Mouse (Mus musculus) limb, embryonic 11.5 days (tissue): Measurements from ENCODE around the gene Parp11. TPM values are rescaled to one million over a fixed set of nuclear protein-coding genes. Genes with fewer than 3 reads are reported as not detected.
"Not testable (repeated sequence)": the region's sequence is repeated elsewhere in the genome, so short reads cannot be mapped to it uniquely, and the experiment has no call there.

Experiments used
- ATAC-seq: fragments of 200-750 bp; cut with Nextera tagmentation; 2 replicates; pipeline ENCODE4 v1.8.0; 2017; ENCODE audit warnings: low read depth; ENCODE audit not compliant: insufficient number of reproducible peaks, low FRiP score, low TSS enrichment
- DNase-seq: peaks from one replicate; pipeline ENCODE4 v3.0.0-alpha.2; 2015; ENCODE audit warnings: low spot score
- H3K27ac ChIP-seq: fragments of 300-500 bp; sonication (generic); replicated peaks from 2 replicates; pipeline ENCODE4 v1.5.1; 2014; ENCODE audit warnings: low read depth, mild to moderate bottlenecking, low read length
- H3K27me3 ChIP-seq: fragments of 300-500 bp; sonication (generic); 2 replicates; pipeline ENCODE4 v1.6.1; 2014; ENCODE audit warnings: mild to moderate bottlenecking, low read length, mixed read lengths; ENCODE audit not compliant: control insufficient read depth, insufficient read depth
- H3K36me3 ChIP-seq: fragments of 300-500 bp; sonication (generic); 2 replicates; pipeline ENCODE4 v1.6.1; 2014; ENCODE audit warnings: mild to moderate bottlenecking, low read length, moderate library complexity, mixed read lengths; ENCODE audit not compliant: control insufficient read depth, insufficient read depth
- H3K4me1 ChIP-seq: fragments of 300-500 bp; sonication (generic); 2 replicates; pipeline ENCODE4 v1.6.1; 2014; ENCODE audit warnings: low read length, mixed read lengths; ENCODE audit not compliant: control insufficient read depth, insufficient read depth
- H3K4me2 ChIP-seq: fragments of 300-500 bp; sonication (generic); 2 replicates; pipeline ENCODE4 v1.6.1; 2014; ENCODE audit warnings: low read depth, mild to moderate bottlenecking, moderate library complexity; ENCODE audit not compliant: severe bottlenecking
- H3K4me3 ChIP-seq: fragments of 300-500 bp; sonication (generic); 2 replicates; pipeline ENCODE4 v1.5.1; 2014; ENCODE audit warnings: low read depth, low read length
- H3K9ac ChIP-seq: fragments of 300-500 bp; sonication (generic); 2 replicates; pipeline ENCODE4 v1.6.1; 2014; ENCODE audit warnings: mild to moderate bottlenecking, low read length
- H3K9me3 ChIP-seq: fragments of 300-500 bp; sonication (generic); 2 replicates; pipeline ENCODE4 v1.6.1; 2016; ENCODE audit warnings: low read length; ENCODE audit not compliant: control insufficient read depth
- WGBS: fragments of 180-500 bp; shearing (Covaris S2); extraction: QIAGEN DNeasy Blood & Tissue Kit; methylation state at CpG from one replicate; pipeline ENCODE4 v1.1.7; 2014; 5-methylcytosine and 5-hydroxymethylcytosine counted together
- polyA plus RNA-seq: library from polyadenylated mRNA; unstranded; fragments of >200 nt; fragmentation: Nextera tagmentation; extraction: Ambion mirVana; gene quantifications from 2 replicates; pipeline ENCODE4 v1.2.1, GENCODE M21; 2014

Gene Parp11
- polyA plus RNA-seq, 1 experiment from 2014 or later = 34.4 TPM

- H3K4me3 ChIP-seq, DNase-seq, H3K27me3 ChIP-seq, H3K9me3 ChIP-seq, H3K9ac ChIP-seq, H3K4me1 ChIP-seq, H3K4me2 ChIP-seq, H3K27ac ChIP-seq, H3K36me3 ChIP-seq, ATAC-seq: not testable (repeated sequence)
- 84% methylated on average over 6 of the region's 12 CpGs for WGBS
Measured at GRCm38 (mm10) chr6:127513776-127514175, 67.1 kb downstream of the Parp11 start.

GRCm38 (mm10) chr6:127521176-127521575, 74.5 kb downstream of the Parp11 start:
- Histone ChIP-seq H3K27ac (no peak overlapping the region), H3K9ac (no peak overlapping the region), H3K9me3 (no peaks in the 10 kb centered on the region), H3K27me3 (no peaks in the 10 kb centered on the region; the same call in 1 of the 2 replicates), H3K4me1 (no peaks in the 10 kb centered on the region), H3K36me3 (no peaks in the 10 kb centered on the region), H3K4me2 (no peak overlapping the region), H3K4me3 (no peak overlapping the region)
- no peak for ATAC-seq
- WGBS = 79% methylated on average over 8 of the region's 8 CpGs
- DNase-seq = no peak

GRCm38 (mm10) chr6:127522326-127522725, 75.7 kb downstream of the Parp11 start:
- no peaks in the 10 kb centered on the region for H3K4me1 ChIP-seq
- ATAC-seq (no peak), DNase-seq (no peak)
- H3K4me2 ChIP-seq = no peak overlapping the region
- no peaks in the 10 kb centered on the region; the same call in 1 of the 2 replicates for H3K27me3 ChIP-seq
- 56% methylated on average over 9 of the region's 9 CpGs for WGBS
- H3K9ac ChIP-seq = no peak overlapping the region
- no peak overlapping the region for H3K27ac ChIP-seq
- H3K36me3 ChIP-seq = no peaks in the 10 kb centered on the region
- H3K9me3 ChIP-seq = no peaks in the 10 kb centered on the region
- no peak overlapping the region for H3K4me3 ChIP-seq

GRCm38 (mm10) chr6:127524442-127524841, 77.8 kb downstream of the Parp11 start:
- H3K9ac ChIP-seq = no peak overlapping the region
- no peak overlapping the region for H3K4me3 ChIP-seq
- H3K4me2 ChIP-seq = no peak overlapping the region
- DNase-seq (peak; percentile 84), ATAC-seq (no peak)
- no peaks in the 10 kb centered on the region for H3K36me3 ChIP-seq
- H3K27me3 ChIP-seq = no peaks in the 10 kb centered on the region; the same call in 1 of the 2 replicates
- no peaks in the 10 kb centered on the region for H3K9me3 ChIP-seq
- H3K4me1 ChIP-seq = no peaks in the 10 kb centered on the region
- no peak overlapping the region for H3K27ac ChIP-seq
- 33% methylated on average over 8 of the region's 8 CpGs for WGBS

- Histone ChIP-seq H3K9me3 (no peaks in the 10 kb centered on the region), H3K4me3 (no peak overlapping the region), H3K36me3 (no peaks in the 10 kb centered on the region), H3K27ac (no peak overlapping the region), H3K9ac (no peak overlapping the region), H3K4me2 (no peak overlapping the region), H3K27me3 (no peaks in the 10 kb centered on the region), H3K4me1 (no peaks in the 10 kb centered on the region)
- 89% methylated on average over 7 of the region's 7 CpGs for WGBS
- no peak for DNase-seq
- ATAC-seq = no peak
Measured at GRCm38 (mm10) chr6:127528625-127529024, 82.0 kb downstream of the Parp11 start.

GRCm38 (mm10) chr6:127529451-127529850, 82.8 kb downstream of the Parp11 start:
- H3K4me2 ChIP-seq = no peak overlapping the region
- H3K27me3 ChIP-seq = no peaks in the 10 kb centered on the region
- H3K27ac ChIP-seq = no peak overlapping the region
- WGBS = 88% methylated on average over 2 of the region's 2 CpGs
- no peaks in the 10 kb centered on the region for H3K9me3 ChIP-seq
- ATAC-seq = no peak
- H3K4me3 ChIP-seq = no peak overlapping the region
- H3K36me3 ChIP-seq = no peaks in the 10 kb centered on the region
- H3K9ac ChIP-seq = no peak overlapping the region
- no peak for DNase-seq
- H3K4me1 ChIP-seq = no peaks in the 10 kb centered on the region

- Histone ChIP-seq H3K4me3 (no peak overlapping the region), H3K27ac (no peak overlapping the region), H3K36me3 (no peaks in the 10 kb centered on the region), H3K9ac (no peak overlapping the region), H3K4me2 (no peak overlapping the region), H3K4me1 (no peaks in the 10 kb centered on the region), H3K27me3 (no peaks in the 10 kb centered on the region), H3K9me3 (no peaks in the 10 kb centered on the region)
- WGBS = 62% methylated on average over 3 of the region's 3 CpGs
- no peak for ATAC-seq
- DNase-seq = no peak
Measured at GRCm38 (mm10) chr6:127530206-127530605, 83.6 kb downstream of the Parp11 start.

GRCm38 (mm10) chr6:127531412-127532205, 85.0 kb downstream of the Parp11 start:
- H3K36me3 ChIP-seq = no peaks in the 10 kb centered on the region

GRCm38 (mm10) chr6:127532304-127532703, 85.7 kb downstream of the Parp11 start:
- DNase-seq = no peak
- H3K4me1 ChIP-seq = no peaks in the 10 kb centered on the region
- no peaks in the 10 kb centered on the region for H3K9me3 ChIP-seq
- H3K27ac ChIP-seq = no peak overlapping the region
- H3K4me2 ChIP-seq = no peak overlapping the region
- H3K36me3 ChIP-seq = no peaks in the 10 kb centered on the region
- H3K4me3 ChIP-seq = no peak overlapping the region
- 87% methylated on average over 5 of the region's 5 CpGs for WGBS
- no peaks in the 10 kb centered on the region for H3K27me3 ChIP-seq
- no peak overlapping the region for H3K9ac ChIP-seq
- ATAC-seq = no peak

More at GRCm38 (mm10) chr6:127531412-127532205, 85.0 kb downstream of the Parp11 start:
- Histone ChIP-seq H3K4me2 (no peak overlapping the region), H3K4me1 (no peaks in the 10 kb centered on the region), H3K9me3 (no peaks in the 10 kb centered on the region), H3K4me3 (no peak overlapping the region), H3K9ac (no peak overlapping the region), H3K27me3 (no peaks in the 10 kb centered on the region), H3K27ac (no peak overlapping the region)
- WGBS = 59% methylated on average over 3 of the region's 3 CpGs
- DNase-seq (no peak), ATAC-seq (no peak)
